Mouse (Mus musculus) adrenal gland, adult 10 weeks (tissue): Measurements from ENCODE around the gene Dock3. TPM values are rescaled to one million over a fixed set of nuclear protein-coding genes. Genes with fewer than 3 reads are reported as not detected.

Source experiments
- polyA plus RNA-seq: library from polyadenylated mRNA; stranded (reverse); fragments of 350-450 nt; fragmentation: Illumina TruSeq; extraction: RNeasy Lipid Tissue Mini Kit (QIAGEN cat#74804); gene quantifications from one replicate; pipeline ENCODE4 v1.2.3, GENCODE M21; 2014; ENCODE audit warnings: low read depth, low replicate concordance

Gene Dock3
- polyA plus RNA-seq, result 1.6 TPM

GRCm38 (mm10) chr9:107231539-107232139 lies at the start of gene Dock3:
Gene Dock3, minus strand, starts transcription at chr9:107231909.

GRCm38 (mm10) chr9:106891829-106892551 lies 339.7 kb downstream of the Dock3 start, which contains the start of gene Manf:
Gene Manf, minus strand, starts transcription at chr9:106891979.

GRCm38 (mm10) chr9:106886828-106887702 lies 344.6 kb downstream of the Dock3 start, which contains the start of gene Rbm15b:
Gene Rbm15b, minus strand, starts transcription at chr9:106887428.

Other genes starting within 250 kb of the Dock3 start
- 6.9 TPM for gene Mapkapk3, start 58.0 kb upstream of the Dock3 start, polyA plus RNA-seq
- 0.58 TPM for gene Cish, start 64.1 kb upstream of the Dock3 start, polyA plus RNA-seq
- gene Hemk1, start 106.4 kb upstream of the Dock3 start, polyA plus RNA-seq, result 2.3 TPM
- not detected for gene 6430571L13Rik, start 108.7 kb upstream of the Dock3 start, polyA plus RNA-seq
- gene Cacna2d2, start 167.7 kb upstream of the Dock3 start, polyA plus RNA-seq, result 0.76 TPM